Mouse (Mus musculus): ENCODE data around the gene March8.

GRCm38 (mm10) chr6:116383582-116383981, 45.8 kb downstream of the March8 start:
- TF ChIP-seq CTCF (IDR thresholded peaks at IDR 0.05; ENCODE audit: low read depth) = no peak
- TF ChIP-seq EP300 (optimal IDR thresholded peaks at IDR 0.05) = no peak

All from stomach, postnatal 0 days (tissue).